Mouse (Mus musculus): ENCODE measurements at regions not wholly inside any gene's neighbourhood (a gene's known extent, or its start where the extent isn't known, plus 50 kb on each side); places are given as distances from the start of the nearest gene placed in this dataset.

GRCm38 (mm10) chr8:127994898-127995297 lies 363.5 kb upstream of the Nrp1 start:
- DNase-seq = no peak

- DNase-seq = no peak
Measured at GRCm38 (mm10) chr8:127995490-127995889, 362.9 kb upstream of the Nrp1 start.

GRCm38 (mm10) chr8:128002386-128002785 lies 356.0 kb upstream of the Nrp1 start:
- DNase-seq = no peak

- no peak for DNase-seq
Measured at GRCm38 (mm10) chr8:128002806-128003205, 355.6 kb upstream of the Nrp1 start.

- DNase-seq = no peak
Measured at GRCm38 (mm10) chr8:128003385-128003784, 355.0 kb upstream of the Nrp1 start.

- no peak for DNase-seq
Measured at GRCm38 (mm10) chr8:128003881-128004286, 354.5 kb upstream of the Nrp1 start.

- peak in 1 of 2 experiments; percentile 14 for DNase-seq
Measured at GRCm38 (mm10) chr8:128009393-128010010, 348.9 kb upstream of the Nrp1 start.

- DNase-seq = no peak
Measured at GRCm38 (mm10) chr8:128017171-128017570, 341.2 kb upstream of the Nrp1 start.

GRCm38 (mm10) chr8:128023661-128024060 lies 334.7 kb upstream of the Nrp1 start:
- no peak for DNase-seq

- DNase-seq = peak; percentile 61 to 68
Measured at GRCm38 (mm10) chr8:128024774-128025222, 333.6 kb upstream of the Nrp1 start.

- peak; percentile 71 to 72 for DNase-seq
Measured at GRCm38 (mm10) chr8:128025251-128025856, 333.1 kb upstream of the Nrp1 start.

GRCm38 (mm10) chr8:128026981-128027380 lies 331.4 kb upstream of the Nrp1 start:
- DNase-seq = no peak

- DNase-seq = no peak
Measured at GRCm38 (mm10) chr8:128030335-128031280, 327.8 kb upstream of the Nrp1 start.

- DNase-seq = peak in 1 of 2 experiments; percentile 7
Measured at GRCm38 (mm10) chr8:128034127-128034526, 324.3 kb upstream of the Nrp1 start.

GRCm38 (mm10) chr8:128035672-128036071 lies 322.7 kb upstream of the Nrp1 start:
- DNase-seq = no peak

- no peak for DNase-seq
Measured at GRCm38 (mm10) chr8:128039341-128040064, 318.9 kb upstream of the Nrp1 start.

- DNase-seq = no peak
Measured at GRCm38 (mm10) chr8:128042877-128043276, 315.5 kb upstream of the Nrp1 start.

GRCm38 (mm10) chr8:128043392-128043791 lies 315.0 kb upstream of the Nrp1 start:
- no peak for DNase-seq

GRCm38 (mm10) chr8:128056251-128056650 lies 302.2 kb upstream of the Nrp1 start:
- DNase-seq = no peak

- DNase-seq = no peak
Measured at GRCm38 (mm10) chr8:128057845-128058244, 300.6 kb upstream of the Nrp1 start.

- no peak for DNase-seq
Measured at GRCm38 (mm10) chr8:128059817-128060216, 298.6 kb upstream of the Nrp1 start.

- DNase-seq = no peak
Measured at GRCm38 (mm10) chr8:128064211-128064610, 294.2 kb upstream of the Nrp1 start.

- no peak for DNase-seq
Measured at GRCm38 (mm10) chr8:128065127-128065526, 293.3 kb upstream of the Nrp1 start.

Measured in kidney, postnatal 36 days (tissue).